Mouse (Mus musculus): ENCODE data around the gene Smg1.

Smg1 gene

GRCm38 (mm10) chr7:118156461-118156860 is 87.0 kb downstream of the Smg1 start:
- ATAC-seq (ENCODE audit: insufficient number of reproducible peaks, low FRiP score, low TSS enrichment), result no peak

DNA sequence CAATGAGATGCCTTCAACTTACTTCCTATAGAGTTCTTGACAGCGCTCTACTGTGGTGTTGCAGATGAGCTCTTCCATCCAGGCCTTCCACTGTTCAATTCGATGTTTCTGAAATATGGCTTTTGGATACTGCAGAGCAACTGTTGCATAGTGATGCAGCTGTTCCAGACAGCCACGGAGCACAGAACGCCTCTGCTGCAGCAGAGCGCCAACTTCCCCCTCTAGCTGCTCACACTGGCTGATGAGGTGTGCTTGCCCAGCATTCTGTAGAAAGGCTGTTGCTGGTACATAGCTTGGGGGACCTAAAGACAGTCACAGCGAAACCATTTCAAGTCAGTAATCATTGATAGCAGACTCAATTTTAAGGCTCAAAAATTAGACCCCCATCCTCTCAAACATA is 89.3 kb downstream of the Smg1 start:
- ATAC-seq (ENCODE audit: insufficient number of reproducible peaks, low FRiP score, low TSS enrichment), result no peak

- no peak for ATAC-seq (ENCODE audit: insufficient number of reproducible peaks, low FRiP score, low TSS enrichment)
Observed at GRCm38 (mm10) chr7:118143602-118144001, 99.9 kb downstream of the Smg1 start.

DNA sequence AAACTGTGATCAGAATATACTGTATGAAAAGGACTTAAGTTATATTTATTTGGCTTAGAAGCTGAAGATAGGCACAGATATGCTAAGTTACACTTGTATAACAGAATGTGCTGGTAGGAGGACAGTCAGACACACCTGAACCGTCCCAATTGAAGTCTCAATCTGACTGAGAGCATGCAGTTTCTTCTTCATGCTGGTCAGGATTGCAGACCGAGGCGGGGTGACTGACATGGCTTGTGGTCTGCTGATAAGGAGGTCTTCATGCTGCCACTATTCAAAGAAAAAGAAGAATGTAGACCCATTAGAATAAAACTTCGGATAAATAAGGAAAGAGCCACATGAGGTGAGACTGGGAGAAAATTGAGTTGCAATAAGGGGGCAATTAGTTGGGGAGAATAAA is 100.3 kb downstream of the Smg1 start:
- no peak for ATAC-seq (ENCODE audit: insufficient number of reproducible peaks, low FRiP score, low TSS enrichment)

DNA sequence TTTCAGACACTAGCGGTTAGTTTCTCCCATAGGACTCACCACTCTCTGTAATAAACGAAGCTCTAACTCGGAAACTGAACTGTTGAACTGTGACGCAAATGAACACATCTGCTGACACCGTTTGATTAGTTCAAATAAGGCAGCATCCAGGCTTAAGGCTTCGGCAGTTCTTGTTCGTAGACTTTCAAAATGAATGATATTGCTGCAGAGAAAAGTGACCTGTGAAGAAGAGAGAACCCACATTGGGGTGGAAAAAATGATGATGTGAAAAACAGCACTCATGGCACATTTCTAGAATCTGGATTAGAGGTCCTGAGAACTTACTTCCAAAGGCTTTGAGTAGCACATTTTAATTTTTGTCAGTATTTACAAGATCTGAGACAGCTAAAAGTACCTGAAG is 102.2 kb downstream of the Smg1 start:
- no peak for ATAC-seq (ENCODE audit: insufficient number of reproducible peaks, low FRiP score, low TSS enrichment)

GRCm38 (mm10) chr7:118135128-118135527 is 108.3 kb downstream of the Smg1 start:
- ATAC-seq (ENCODE audit: insufficient number of reproducible peaks, low FRiP score, low TSS enrichment), result no peak

GRCm38 (mm10) chr7:118129430-118130041 is 113.9 kb downstream of the Smg1 start, which contains the start of gene Arl6ip1:
Arl6ip1 (minus strand) TSS chr7:118129662.
- ATAC-seq (ENCODE audit: insufficient number of reproducible peaks, low FRiP score, low TSS enrichment), result peak; percentile 99

DNA sequence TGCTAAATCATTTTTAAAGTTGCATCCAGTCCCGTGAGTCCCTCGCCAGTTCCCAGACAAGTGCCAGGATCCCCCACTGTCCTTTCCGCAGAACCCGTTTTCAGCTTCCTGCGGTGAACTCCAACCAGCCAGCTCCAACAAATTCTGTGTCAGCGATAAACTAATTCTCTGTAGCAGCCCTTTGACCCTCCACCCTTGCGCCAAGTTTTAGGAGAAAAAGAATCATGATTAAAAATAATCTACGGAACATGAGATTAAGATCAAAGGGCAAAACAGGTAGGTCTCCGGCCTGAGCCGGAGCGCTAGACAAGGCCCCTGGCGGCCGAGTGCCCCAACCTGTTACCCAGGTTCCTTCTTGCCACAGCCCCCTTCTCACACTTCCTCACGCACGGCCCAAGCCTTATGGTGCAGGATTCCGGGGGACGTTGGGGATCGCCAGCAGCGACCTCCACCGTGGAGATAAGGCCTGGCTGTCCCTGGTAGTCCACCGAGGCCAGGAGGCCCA is 114.5 kb downstream of the Smg1 start:
- peak; percentile 59; the same call in 1 of the 2 replicates for ATAC-seq (ENCODE audit: insufficient number of reproducible peaks, low FRiP score, low TSS enrichment)

- ATAC-seq (ENCODE audit: insufficient number of reproducible peaks, low FRiP score, low TSS enrichment), result no peak
Observed at GRCm38 (mm10) chr7:118126219-118126875, 117.1 kb downstream of the Smg1 start.

DNA sequence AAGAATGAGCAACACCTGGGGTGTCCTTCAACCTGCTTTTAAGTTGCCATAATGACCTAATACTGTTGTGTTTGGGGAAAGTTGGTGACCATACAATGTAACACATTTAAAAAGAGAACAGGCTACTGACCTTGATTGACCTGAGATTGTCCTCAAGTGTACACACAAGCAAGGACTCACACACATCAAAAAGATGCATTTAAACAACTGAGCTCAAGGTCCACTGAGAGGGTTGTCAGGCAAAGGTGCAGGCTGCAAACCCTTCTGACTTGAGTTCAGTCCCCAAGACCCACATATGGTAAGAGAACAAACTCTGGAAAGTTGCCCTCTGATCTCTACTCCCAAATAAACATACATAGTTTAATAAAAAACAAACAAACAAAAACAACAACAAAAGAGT is 117.7 kb downstream of the Smg1 start:
- no peak for ATAC-seq (ENCODE audit: insufficient number of reproducible peaks, low FRiP score, low TSS enrichment)

DNA sequence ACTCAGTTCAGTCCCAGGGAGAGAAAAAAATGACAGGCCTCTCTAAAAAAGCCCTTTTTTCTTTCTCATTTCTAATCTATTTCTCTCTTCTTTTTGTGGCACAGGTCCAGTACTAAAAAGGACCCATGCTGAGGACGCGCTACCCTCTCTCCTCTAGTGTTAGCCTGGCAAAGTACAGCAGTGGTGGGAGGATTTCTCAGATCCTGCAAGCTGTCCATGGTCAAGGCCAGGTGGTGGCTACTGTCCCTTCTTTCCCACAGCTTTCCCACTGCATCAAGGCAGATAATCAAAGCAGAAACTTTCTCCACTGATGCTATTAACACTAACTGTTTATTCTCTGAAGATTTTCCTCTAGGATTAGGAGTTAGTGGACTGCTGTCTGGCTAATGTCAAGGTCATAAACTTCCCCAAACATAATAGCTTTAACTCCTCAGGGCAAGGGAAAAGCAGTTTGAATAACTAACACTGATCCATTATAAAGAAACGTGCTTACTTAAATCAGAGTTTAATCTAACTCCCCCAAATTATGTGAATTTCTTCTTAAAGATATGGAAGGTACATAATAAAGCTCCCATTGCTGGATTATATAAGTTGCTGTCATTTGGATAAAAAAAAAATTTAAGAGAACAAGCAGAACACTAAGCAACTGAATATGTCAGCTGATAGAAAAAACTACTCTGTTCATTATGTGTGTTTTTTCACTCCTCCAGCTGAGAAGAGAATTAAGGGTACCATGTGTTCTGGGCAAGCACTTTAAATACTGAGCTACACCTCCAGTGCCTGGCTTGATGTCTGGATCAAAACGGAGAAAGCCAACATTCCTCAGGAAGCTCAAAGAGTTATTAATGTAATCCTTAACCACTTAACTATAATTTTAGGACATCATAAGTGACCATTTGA is 119.7 kb downstream of the Smg1 start:
- no peak for ATAC-seq (ENCODE audit: insufficient number of reproducible peaks, low FRiP score, low TSS enrichment)

DNA sequence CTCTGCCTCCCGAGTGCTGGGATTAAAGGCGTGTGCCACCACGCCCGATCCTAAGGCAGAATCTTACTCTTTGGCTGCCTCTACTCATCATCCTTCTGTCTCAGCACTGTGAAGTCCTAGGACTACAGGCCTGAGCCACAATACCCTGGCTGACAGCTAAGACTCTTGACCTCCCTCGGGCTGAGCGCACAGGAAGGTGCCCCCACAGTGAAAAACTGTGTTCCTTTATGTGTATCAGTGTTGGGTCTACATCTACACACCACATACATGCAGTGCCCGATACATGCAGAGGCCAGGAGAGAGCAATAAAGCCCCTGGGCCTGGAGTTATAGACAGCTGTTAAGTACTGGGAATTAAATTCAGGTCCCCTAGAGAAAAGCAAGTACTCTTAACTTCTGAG is 121.2 kb downstream of the Smg1 start:
- no peak for ATAC-seq (ENCODE audit: insufficient number of reproducible peaks, low FRiP score, low TSS enrichment)

GRCm38 (mm10) chr7:118120654-118121053 is 122.8 kb downstream of the Smg1 start:
- no peak for ATAC-seq (ENCODE audit: insufficient number of reproducible peaks, low FRiP score, low TSS enrichment)

- ATAC-seq (ENCODE audit: insufficient number of reproducible peaks, low FRiP score, low TSS enrichment), result no peak
Observed at GRCm38 (mm10) chr7:118119946-118120345, 123.5 kb downstream of the Smg1 start.

GRCm38 (mm10) chr7:118119142-118119541 is 124.3 kb downstream of the Smg1 start:
- no peak for ATAC-seq (ENCODE audit: insufficient number of reproducible peaks, low FRiP score, low TSS enrichment)

- ATAC-seq (ENCODE audit: insufficient number of reproducible peaks, low FRiP score, low TSS enrichment), result no peak
Observed at GRCm38 (mm10) chr7:118118426-118118825, 125.0 kb downstream of the Smg1 start.

DNA sequence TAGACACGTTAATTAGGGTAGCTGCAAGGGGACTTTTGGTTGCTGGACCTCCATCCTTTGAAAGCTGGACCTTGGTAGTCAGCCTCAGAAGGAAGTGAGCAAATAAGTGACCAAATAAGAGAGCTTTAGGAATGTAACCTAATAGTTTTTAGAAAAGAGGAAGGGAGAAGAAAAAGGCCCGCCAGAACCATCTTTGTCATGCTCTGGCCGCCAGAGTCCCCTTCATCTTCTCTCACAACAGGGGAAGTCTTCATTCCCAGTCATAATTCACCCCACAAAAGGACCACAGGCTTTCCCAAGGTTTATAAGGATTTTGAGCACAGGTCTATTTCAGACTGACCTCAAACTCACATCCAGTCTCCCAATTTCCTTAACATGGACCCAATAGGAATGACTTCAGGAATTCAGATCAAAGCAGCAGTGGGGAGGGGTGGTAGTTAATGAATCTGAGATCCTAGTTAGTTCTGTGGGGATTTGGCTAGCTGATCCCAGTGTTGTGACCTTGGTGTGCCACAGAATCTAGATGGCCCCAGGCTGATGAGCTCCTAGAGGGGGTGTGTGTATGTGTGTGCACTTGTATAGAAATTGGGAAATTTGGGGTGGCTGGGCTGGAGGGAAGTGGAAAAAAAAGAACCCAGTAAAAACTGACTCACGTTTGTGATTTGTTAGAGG is 125.8 kb downstream of the Smg1 start:
- ATAC-seq (ENCODE audit: insufficient number of reproducible peaks, low FRiP score, low TSS enrichment), result no peak

- ATAC-seq (ENCODE audit: insufficient number of reproducible peaks, low FRiP score, low TSS enrichment), result no peak
Observed at GRCm38 (mm10) chr7:118116787-118117538, 126.5 kb downstream of the Smg1 start.

DNA sequence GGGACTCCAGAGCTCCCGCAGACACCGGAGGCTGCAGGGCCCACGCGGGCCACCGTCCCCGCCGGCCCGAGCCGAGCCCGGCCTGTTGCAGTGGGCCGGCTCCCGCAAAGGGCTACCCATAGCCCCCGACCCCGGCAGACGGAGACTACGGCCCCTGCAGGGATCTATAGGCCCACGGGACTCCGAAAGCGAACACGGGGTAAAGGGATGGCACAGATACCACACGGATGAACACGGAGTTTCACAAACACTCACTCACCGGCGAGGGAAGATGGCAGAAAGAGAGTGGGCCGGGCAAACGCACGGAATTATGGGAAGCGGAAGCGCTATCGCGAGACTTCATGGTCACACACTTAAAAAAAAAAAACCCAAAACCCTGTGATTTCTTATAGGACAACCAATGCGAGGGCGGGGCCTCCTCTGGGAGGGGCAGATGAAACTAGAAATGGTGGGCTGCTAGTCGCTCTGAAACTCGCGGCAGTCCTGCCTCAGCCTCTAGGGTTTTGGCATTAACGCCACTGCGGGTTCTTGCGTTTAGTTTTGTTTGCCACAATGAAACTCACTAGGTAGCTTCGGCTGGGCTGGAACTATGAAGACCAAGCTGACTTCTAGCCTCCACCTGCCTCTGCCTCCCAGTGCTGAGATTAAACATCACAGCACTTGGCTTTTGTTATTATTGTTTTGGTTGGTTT is 127.4 kb downstream of the Smg1 start, which contains the start of gene Rps15a:
TSS of gene Rps15a (minus strand) at position 312 of the 692 bp plus-strand sequence.
- ATAC-seq (ENCODE audit: insufficient number of reproducible peaks, low FRiP score, low TSS enrichment), result peak; percentile 86
